Mouse (Mus musculus): ENCODE data around the gene Mapk11. TPM values are rescaled to one million over a fixed set of nuclear protein-coding genes. Genes with fewer than 3 reads are reported as not detected.

Mapk11 gene
- total RNA-seq (2014; rRNA removed) (26.9 and 34.8 TPM in 2 replicates), polyA plus RNA-seq (2015; fragmentation: Nextera tagmentation; extraction: Ambion mirVana) (18.9 and 19.3 TPM in 2 replicates)

GRCm38 (mm10) chr15:89149271-89150040 lies at the start of gene Mapk11:
Mapk11 (minus strand) TSS chr15:89149628.
- H3K9me3 ChIP-seq (ENCODE audit: low read length), result no peaks in the 10 kb centered on the region
- 2% methylated on average over 40 of the region's 61 CpGs for WGBS

DNA sequence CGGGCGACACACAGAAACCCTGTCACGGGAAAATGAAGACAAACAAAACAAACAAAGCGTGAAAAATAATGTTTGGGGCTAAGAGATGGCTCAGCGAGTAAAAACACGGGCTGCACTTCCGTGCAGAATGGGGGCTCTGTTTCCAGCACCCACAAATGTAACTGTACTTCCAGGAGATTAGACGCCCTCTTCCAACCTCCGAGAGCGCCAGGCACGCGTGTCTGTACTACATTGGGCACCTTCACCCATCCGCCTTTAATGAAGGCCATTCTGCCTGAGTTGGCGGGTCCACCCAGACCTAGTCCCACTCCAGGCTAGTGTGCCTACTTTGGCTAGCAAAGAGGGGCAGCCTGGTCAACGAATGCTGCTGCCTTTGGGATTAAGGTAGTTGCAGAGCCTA lies 47.6 kb upstream of the Mapk11 start:
- peaks cover 4% of the 10 kb centered on the region for H3K36me3 ChIP-seq (ENCODE audit: insufficient read depth, low read length)
- no peak for DNase-seq (ENCODE audit: low spot score)
- H3K4me1 ChIP-seq (ENCODE audit: insufficient read depth, low read length), result no peaks in the 10 kb centered on the region; the same call in 1 of the 2 replicates
- H3K9me3 ChIP-seq (ENCODE audit: low read length), result no peaks in the 10 kb centered on the region
- peak overlapping the region; percentile 98 for H3K9ac ChIP-seq (replicated peaks; ENCODE audit: low read length, poor library complexity, severe bottlenecking)
- ATAC-seq (ENCODE audit: low FRiP score), result no peak
- 71% methylated on average over 15 of the region's 15 CpGs for WGBS
- peak overlapping the region; percentile 81 for H3K4me3 ChIP-seq (ENCODE audit: low read depth, low read length)
- H3K4me2 ChIP-seq (ENCODE audit: low read depth, low read length, poor library complexity, severe bottlenecking), result peak overlapping the region; percentile 52
- peak overlapping the region; percentile 98 for H3K27ac ChIP-seq (ENCODE audit: low read depth, low read length)
- no peak for TF ChIP-seq CTCF (IDR thresholded peaks at IDR 0.05)
- no peaks in the 10 kb centered on the region for H3K27me3 ChIP-seq (ENCODE audit: insufficient read depth, low read length)

More at GRCm38 (mm10) chr15:89149271-89150040, at the start of gene Mapk11:
- TF ChIP-seq CTCF (IDR thresholded peaks at IDR 0.05), result no peak
- Histone ChIP-seq H3K9ac (replicated peaks; ENCODE audit: low read length, poor library complexity, severe bottlenecking) (peak within 1 kb of the TSS; percentile 78), H3K27ac (ENCODE audit: low read depth, low read length) (peak within 1 kb of the TSS; percentile 74), H3K4me3 (ENCODE audit: low read depth, low read length) (peak within 1 kb of the TSS; percentile 70), H3K36me3 (ENCODE audit: insufficient read depth, low read length) (peaks cover 5% of the 10 kb centered on the region; the same call in 1 of the 2 replicates), H3K4me2 (ENCODE audit: low read depth, low read length, poor library complexity, severe bottlenecking) (peak within 1 kb of the TSS; percentile 93), H3K27me3 (ENCODE audit: insufficient read depth, low read length) (no peaks in the 10 kb centered on the region), H3K4me1 (ENCODE audit: insufficient read depth, low read length) (peaks cover 25% of the 10 kb centered on the region)
- ATAC-seq (ENCODE audit: low FRiP score) (peak; percentile 60; the same call in 1 of the 2 replicates), DNase-seq (ENCODE audit: low spot score) (peak; percentile 61)

DNA sequence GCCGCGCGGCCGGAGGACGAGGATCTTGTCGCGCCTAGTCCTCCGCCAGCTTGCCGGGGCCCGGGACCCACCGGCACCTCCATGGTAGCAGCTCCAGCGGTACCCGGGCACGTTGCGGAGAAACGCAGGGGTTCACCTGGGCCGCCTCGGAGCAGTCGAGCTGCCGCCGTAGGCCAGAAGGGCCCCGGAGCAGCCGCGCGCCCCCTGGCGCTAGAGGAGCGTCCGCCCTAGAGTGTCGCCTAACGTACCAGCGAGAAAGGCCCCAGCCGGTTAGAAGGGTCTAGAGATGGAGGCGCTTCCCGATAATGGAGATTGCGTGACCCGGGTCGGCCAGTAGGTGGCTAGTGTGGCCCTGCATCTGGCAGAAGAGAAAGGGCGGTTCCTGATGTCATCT lies 46.9 kb upstream of the Mapk11 start, which contains the start of gene Dennd6b:
Gene Dennd6b, minus strand, starts transcription at position 184 of the 394 bp plus-strand sequence.
- Histone ChIP-seq H3K4me1 (ENCODE audit: insufficient read depth, low read length) (no peaks in the 10 kb centered on the region; the same call in 1 of the 2 replicates), H3K9me3 (ENCODE audit: low read length) (no peaks in the 10 kb centered on the region), H3K4me2 (ENCODE audit: low read depth, low read length, poor library complexity, severe bottlenecking) (peak within 1 kb of the TSS; percentile 52), H3K36me3 (ENCODE audit: insufficient read depth, low read length) (peaks cover 4% of the 10 kb centered on the region), H3K4me3 (ENCODE audit: low read depth, low read length) (peak within 1 kb of the TSS; percentile 81), H3K27ac (ENCODE audit: low read depth, low read length) (peak within 1 kb of the TSS; percentile 98), H3K9ac (replicated peaks; ENCODE audit: low read length, poor library complexity, severe bottlenecking) (peak within 1 kb of the TSS; percentile 98), H3K27me3 (ENCODE audit: insufficient read depth, low read length) (no peaks in the 10 kb centered on the region)
- DNase-seq (ENCODE audit: low spot score), result peak; percentile 99
- ATAC-seq (ENCODE audit: low FRiP score), result peak; percentile 98
- WGBS, result under 1% methylated on average over 38 of the region's 38 CpGs
- TF ChIP-seq CTCF (IDR thresholded peaks at IDR 0.05), result peak; percentile 91

- DNase-seq (ENCODE audit: low spot score) (peak; percentile 89), ATAC-seq (ENCODE audit: low FRiP score) (peak; percentile 88)
- Histone ChIP-seq H3K4me2 (ENCODE audit: low read depth, low read length, poor library complexity, severe bottlenecking) (peak overlapping the region; percentile 52), H3K4me3 (ENCODE audit: low read depth, low read length) (peak overlapping the region; percentile 81), H3K27ac (ENCODE audit: low read depth, low read length) (peak overlapping the region; percentile 98), H3K27me3 (ENCODE audit: insufficient read depth, low read length) (no peaks in the 10 kb centered on the region), H3K9me3 (ENCODE audit: low read length) (no peaks in the 10 kb centered on the region), H3K36me3 (ENCODE audit: insufficient read depth, low read length) (peaks cover 8% of the 10 kb centered on the region), H3K9ac (replicated peaks; ENCODE audit: low read length, poor library complexity, severe bottlenecking) (peak overlapping the region; percentile 98), H3K4me1 (ENCODE audit: insufficient read depth, low read length) (no peaks in the 10 kb centered on the region; the same call in 1 of the 2 replicates)
- WGBS, result under 1% methylated on average over 25 of the region's 25 CpGs
- no peak for TF ChIP-seq CTCF (IDR thresholded peaks at IDR 0.05)
These were observed 46.4 kb upstream of the Mapk11 start for GRCm38 (mm10) chr15:89195690-89196312.

- H3K27me3 ChIP-seq (ENCODE audit: insufficient read depth, low read length), result no peaks in the 10 kb centered on the region
- TF ChIP-seq CTCF (IDR thresholded peaks at IDR 0.05), result no peak
- peak; percentile 33 for DNase-seq (ENCODE audit: low spot score)
- 19% methylated on average over 6 of the region's 6 CpGs for WGBS
- no peaks in the 10 kb centered on the region for H3K9me3 ChIP-seq (ENCODE audit: low read length)
- peak overlapping the region; percentile 52 for H3K4me2 ChIP-seq (ENCODE audit: low read depth, low read length, poor library complexity, severe bottlenecking)
- H3K27ac ChIP-seq (ENCODE audit: low read depth, low read length), result peak overlapping the region; percentile 98
- no peaks in the 10 kb centered on the region; the same call in 1 of the 2 replicates for H3K4me1 ChIP-seq (ENCODE audit: insufficient read depth, low read length)
- H3K4me3 ChIP-seq (ENCODE audit: low read depth, low read length), result peak overlapping the region; percentile 81
- no peak for ATAC-seq (ENCODE audit: low FRiP score)
- peak overlapping the region; percentile 98 for H3K9ac ChIP-seq (replicated peaks; ENCODE audit: low read length, poor library complexity, severe bottlenecking)
- peaks cover 13% of the 10 kb centered on the region for H3K36me3 ChIP-seq (ENCODE audit: insufficient read depth, low read length)
These were observed 45.8 kb upstream of the Mapk11 start for GRCm38 (mm10) chr15:89195261-89195681.

All from midbrain, postnatal 0 days (tissue).